Mouse (Mus musculus) erythroblast, embryonic 14.5 days (primary cell): Measurements from ENCODE around the gene Mbnl1. TPM values are rescaled to one million over a fixed set of nuclear protein-coding genes. Genes with fewer than 3 reads are reported as not detected.

ENCODE experiments used
- H3K27me3 ChIP-seq: 2 replicates; pipeline ENCODE4 v1.6.1; 2012; ENCODE audit warnings: inconsistent platforms; ENCODE audit not compliant: control insufficient read depth
- H3K36me3 ChIP-seq: 2 replicates; pipeline ENCODE4 v1.6.1; 2012; ENCODE audit warnings: mild to moderate bottlenecking, inconsistent platforms; ENCODE audit not compliant: control insufficient read depth
- H3K4me1 ChIP-seq: 2 replicates; pipeline ENCODE4 v1.6.1; 2012; ENCODE audit warnings: inconsistent platforms; ENCODE audit not compliant: control insufficient read depth
- H3K4me3 ChIP-seq: replicated peaks from 2 replicates; pipeline ENCODE3; 2012; ENCODE audit warnings: moderate library complexity, mild to moderate bottlenecking, inconsistent platforms
- H3K9me3 ChIP-seq: 2 replicates; pipeline ENCODE4 v1.6.1; 2012; ENCODE audit warnings: low read length, inconsistent platforms, mixed read lengths; ENCODE audit not compliant: control insufficient read depth
- GATA1 ChIP-seq: IDR thresholded peaks from 2 replicates; pipeline ENCODE4 v1.6.1; 2012; ENCODE audit warnings: low read length, inconsistent platforms, mixed read lengths
- TAL1 ChIP-seq: IDR thresholded peaks from 3 replicates; pipeline ENCODE4 v1.6.1; 2012; ENCODE audit warnings: low read length, inconsistent platforms, mixed read lengths
- polyA plus RNA-seq: library from polyadenylated mRNA; stranded (reverse); fragments of >175 nt; gene quantifications from 2 replicates; pipeline ENCODE4 v1.2.3, GENCODE M21; 2012

The Mbnl1 gene
- polyA plus RNA-seq, 1 experiment, result 1.6 TPM

DNA sequence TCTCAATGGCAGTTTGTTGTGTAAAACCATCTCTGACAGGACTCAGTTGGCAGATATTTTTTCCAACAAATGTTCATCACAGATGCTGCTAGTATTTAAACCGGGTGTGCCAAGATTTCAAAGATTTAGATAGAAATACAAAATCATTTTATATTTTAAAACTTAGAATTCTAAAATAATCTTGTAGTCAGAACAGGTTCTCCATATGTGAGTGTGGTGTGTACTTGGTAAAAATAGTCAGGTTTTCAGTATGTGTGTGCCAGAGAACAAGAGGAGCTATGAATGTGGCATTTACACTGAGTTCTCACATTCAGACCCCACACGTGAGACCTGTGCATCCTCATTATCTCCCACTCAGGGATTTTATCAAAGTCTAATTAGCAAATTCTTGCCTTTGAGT, 147.6 kb downstream of the Mbnl1 start:
- H3K36me3 ChIP-seq, result peaks cover 77% of the 10 kb centered on the region
- no peaks in the 10 kb centered on the region for H3K9me3 ChIP-seq
- no peak overlapping the region for H3K4me3 ChIP-seq
- peaks cover 8% of the 10 kb centered on the region for H3K4me1 ChIP-seq
- no peak for TF ChIP-seq GATA1
- TF ChIP-seq TAL1, result no peak
- no peaks in the 10 kb centered on the region for H3K27me3 ChIP-seq

DNA sequence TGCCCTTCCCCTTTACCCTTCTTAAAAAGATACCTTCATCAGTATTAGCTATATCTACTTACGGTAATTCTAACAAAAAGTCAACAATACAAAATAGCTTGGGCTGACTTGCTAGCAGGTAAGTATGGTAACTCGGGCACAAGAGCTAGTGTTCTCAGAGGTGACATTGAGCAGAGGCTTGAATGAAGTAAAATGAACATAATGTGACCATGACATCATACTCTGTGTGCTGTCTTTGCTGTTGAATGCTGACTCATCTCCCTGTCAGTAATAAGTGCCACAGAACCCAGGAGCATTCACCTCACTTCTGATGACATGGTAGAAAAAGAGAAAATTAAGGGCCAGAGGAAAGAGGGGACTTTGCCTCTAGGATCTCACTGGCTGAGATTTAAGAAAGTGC, 158.6 kb downstream of the Mbnl1 start:
- Histone ChIP-seq H3K4me3 (no peak overlapping the region), H3K36me3 (peaks cover 39% of the 10 kb centered on the region), H3K9me3 (no peaks in the 10 kb centered on the region), H3K4me1 (no peaks in the 10 kb centered on the region), H3K27me3 (no peaks in the 10 kb centered on the region)
- no peak for TF ChIP-seq GATA1

DNA sequence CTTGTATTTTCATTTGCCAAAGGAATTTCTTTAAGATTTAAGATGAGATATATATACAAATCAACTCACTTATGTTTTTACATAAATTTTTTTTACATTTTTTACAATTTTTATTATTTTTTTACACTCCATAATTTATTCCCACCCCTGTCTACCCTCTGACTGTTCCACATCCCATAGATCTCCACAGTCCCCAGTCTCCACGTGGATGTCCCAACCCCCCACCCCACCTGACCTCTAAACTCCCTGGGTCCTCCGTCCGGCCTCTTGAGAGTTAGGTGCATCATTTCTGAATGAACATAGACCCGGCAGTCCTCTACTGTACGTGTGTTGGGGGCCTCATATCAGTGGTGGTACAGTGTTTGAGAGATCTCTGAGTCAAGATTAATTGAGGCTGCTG, 159.1 kb downstream of the Mbnl1 start:
- H3K4me3 ChIP-seq, result no peak overlapping the region
- peaks cover 34% of the 10 kb centered on the region for H3K36me3 ChIP-seq
- no peaks in the 10 kb centered on the region for H3K9me3 ChIP-seq
- no peaks in the 10 kb centered on the region for H3K27me3 ChIP-seq
- H3K4me1 ChIP-seq, result no peaks in the 10 kb centered on the region
- TF ChIP-seq GATA1 (no peak), TAL1 (no peak)

DNA sequence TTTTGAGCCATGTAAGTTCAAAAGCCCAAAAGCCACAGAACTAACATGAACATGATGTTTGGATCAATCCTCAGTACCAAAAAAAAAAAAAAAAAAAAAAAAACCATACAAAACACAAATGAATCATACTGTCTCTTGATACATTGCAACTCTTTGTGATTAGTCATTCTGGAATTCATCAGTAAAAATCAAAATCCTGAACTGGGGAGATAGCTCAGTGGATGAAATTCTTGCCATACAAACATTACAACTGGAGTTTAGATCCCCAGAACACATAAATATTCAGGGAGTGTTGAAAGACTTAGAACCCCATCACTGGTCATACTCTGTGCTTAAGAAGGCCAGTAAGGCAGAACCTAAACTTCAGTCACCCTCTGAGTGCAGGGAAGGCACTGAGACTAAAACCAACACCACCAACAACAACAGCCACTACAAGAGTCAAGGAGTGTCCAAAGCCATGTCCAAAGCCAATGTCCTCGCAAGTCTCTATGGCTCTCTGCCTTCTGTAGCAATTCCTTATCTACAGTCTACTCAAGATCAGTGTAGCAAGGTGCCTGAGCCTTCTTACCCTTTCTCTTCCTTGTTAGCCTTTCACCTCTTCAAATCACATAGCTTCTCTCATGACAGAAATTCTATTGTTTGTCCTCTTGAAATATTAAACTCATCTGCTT, 160.3 kb downstream of the Mbnl1 start:
- Histone ChIP-seq H3K27me3 (no peaks in the 10 kb centered on the region), H3K4me1 (no peaks in the 10 kb centered on the region), H3K36me3 (peaks cover 24% of the 10 kb centered on the region), H3K9me3 (no peaks in the 10 kb centered on the region), H3K4me3 (no peak overlapping the region)
- TF ChIP-seq GATA1 (no peak), TAL1 (no peak)

DNA sequence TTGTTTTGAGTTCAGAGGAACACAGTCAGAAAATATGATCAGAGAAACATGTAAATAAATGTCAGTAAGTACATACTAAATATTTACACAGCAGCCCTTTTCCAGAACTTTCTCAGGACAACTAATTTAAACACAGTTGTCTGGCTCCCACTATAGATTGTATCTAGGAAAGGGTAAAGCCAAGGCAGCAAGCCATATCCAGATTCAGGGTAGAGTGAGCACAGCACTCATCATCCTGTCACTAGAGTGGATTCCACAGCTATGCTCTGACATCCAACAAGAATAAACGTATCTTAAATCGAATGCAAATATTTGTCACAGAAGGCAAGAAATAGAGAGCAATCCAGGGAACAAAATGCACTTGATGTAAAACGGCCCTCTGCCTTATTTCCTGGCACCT, 165.9 kb downstream of the Mbnl1 start:
- Histone ChIP-seq H3K9me3 (no peaks in the 10 kb centered on the region), H3K4me1 (no peaks in the 10 kb centered on the region), H3K27me3 (no peaks in the 10 kb centered on the region), H3K4me3 (no peak overlapping the region), H3K36me3 (no peaks in the 10 kb centered on the region)
- TF ChIP-seq TAL1, result no peak
- TF ChIP-seq GATA1, result no peak

DNA sequence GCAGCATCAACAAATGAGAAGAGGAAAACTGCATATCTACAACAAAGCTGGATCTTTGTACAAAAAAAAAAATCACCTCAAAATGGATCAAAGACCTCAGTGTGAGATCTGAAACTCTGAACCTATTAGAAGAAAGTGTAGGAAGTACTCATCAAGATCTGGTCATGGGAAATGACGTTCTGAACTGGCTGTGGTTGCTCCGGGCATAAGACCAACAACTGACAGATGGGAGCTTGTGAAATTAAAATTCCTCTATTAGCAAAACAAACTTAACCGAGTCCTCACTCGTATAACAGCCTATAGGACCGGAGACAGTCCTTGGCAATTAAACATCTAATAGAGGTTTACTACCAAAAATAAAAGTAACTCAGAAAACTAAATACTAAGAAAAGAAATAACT, 166.5 kb downstream of the Mbnl1 start:
- Histone ChIP-seq H3K9me3 (no peaks in the 10 kb centered on the region), H3K4me1 (no peaks in the 10 kb centered on the region), H3K4me3 (no peak overlapping the region), H3K36me3 (no peaks in the 10 kb centered on the region), H3K27me3 (no peaks in the 10 kb centered on the region)
- TF ChIP-seq TAL1, result no peak
- TF ChIP-seq GATA1, result no peak

DNA sequence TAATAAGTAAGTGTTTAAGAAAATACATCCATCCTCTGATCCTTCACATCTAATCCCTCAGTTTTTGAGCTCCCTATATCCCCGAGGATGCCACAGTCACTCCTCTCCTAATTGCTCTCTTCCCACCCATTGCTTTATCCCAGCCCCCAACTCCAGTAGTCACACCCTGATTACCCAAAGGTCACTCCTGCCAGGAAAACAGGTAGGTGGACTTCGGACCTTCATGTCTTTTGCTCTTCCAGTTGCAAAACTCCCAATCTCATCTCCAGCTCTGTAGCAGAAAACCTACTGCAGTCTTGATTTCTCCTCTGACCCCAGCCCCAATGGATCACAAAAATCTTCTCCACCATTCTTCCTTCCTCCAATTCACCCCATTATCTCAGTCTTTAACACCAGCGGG, 169.6 kb downstream of the Mbnl1 start:
- no peak overlapping the region for H3K4me3 ChIP-seq
- no peaks in the 10 kb centered on the region for H3K4me1 ChIP-seq
- H3K36me3 ChIP-seq, result no peaks in the 10 kb centered on the region
- no peaks in the 10 kb centered on the region for H3K9me3 ChIP-seq
- TF ChIP-seq TAL1 (no peak), GATA1 (no peak)
- H3K27me3 ChIP-seq, result no peaks in the 10 kb centered on the region

DNA sequence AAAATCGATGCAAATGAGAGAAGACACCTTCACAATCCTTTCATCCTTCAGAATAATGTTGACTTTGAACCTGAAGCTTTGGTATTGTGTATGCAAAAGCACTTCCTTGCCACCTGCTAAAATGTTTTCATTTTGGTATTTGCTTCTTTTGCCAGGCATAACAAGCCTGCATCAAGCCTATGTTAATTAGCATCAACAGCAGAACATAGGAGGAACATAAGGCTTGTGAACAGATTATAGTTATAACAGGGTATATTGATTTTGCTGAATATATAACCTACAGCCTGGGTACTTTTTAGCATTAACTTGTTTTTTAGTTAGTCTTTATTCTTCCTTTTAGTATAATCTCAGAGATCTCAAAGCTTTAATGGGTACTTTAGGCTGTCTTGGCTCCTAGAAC, 172.9 kb downstream of the Mbnl1 start:
- TF ChIP-seq GATA1 (no peak), TAL1 (no peak)
- Histone ChIP-seq H3K4me3 (no peak overlapping the region), H3K4me1 (no peaks in the 10 kb centered on the region), H3K36me3 (no peaks in the 10 kb centered on the region), H3K27me3 (no peaks in the 10 kb centered on the region), H3K9me3 (no peaks in the 10 kb centered on the region)

DNA sequence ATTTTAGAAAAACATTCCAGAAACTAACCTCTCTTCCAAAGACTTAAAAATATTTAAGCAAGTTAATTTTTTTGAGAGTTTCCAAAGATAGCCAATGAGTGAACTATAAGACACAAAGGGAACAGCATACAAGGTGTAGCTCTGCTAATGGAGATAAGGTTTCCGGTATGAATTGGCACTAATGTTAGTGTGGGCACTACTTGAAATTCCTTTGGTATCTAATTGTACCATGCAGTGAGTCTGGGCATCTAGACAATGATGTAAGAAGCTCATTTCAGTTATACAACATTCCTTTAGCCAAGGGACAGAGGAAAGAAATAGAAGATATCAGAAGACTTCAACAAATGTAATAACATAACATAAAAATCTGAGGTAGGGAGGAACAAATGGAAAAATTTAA, 175.7 kb downstream of the Mbnl1 start:
- Histone ChIP-seq H3K4me1 (no peaks in the 10 kb centered on the region), H3K36me3 (no peaks in the 10 kb centered on the region), H3K9me3 (no peaks in the 10 kb centered on the region), H3K4me3 (no peak overlapping the region), H3K27me3 (no peaks in the 10 kb centered on the region)
- no peak for TF ChIP-seq TAL1
- no peak for TF ChIP-seq GATA1

DNA sequence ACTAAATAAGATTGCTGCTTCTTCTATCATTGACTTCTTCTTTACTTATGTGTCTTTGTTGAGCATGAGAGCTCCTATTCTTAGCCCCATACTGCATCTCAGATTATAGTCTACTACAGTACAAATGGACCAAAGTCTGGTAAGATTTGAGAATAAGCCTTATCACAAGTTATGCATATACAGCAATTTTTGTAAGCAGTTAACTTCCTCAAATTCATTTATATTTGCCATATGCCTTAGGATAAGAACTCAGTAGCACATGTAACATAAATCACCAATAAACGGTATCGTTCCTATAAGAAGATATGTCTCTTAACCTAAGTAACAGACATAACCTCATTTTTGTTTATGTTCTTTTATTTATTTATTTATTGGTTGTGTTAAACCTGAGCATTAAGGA, 188.1 kb downstream of the Mbnl1 start:
- Histone ChIP-seq H3K4me1 (no peaks in the 10 kb centered on the region), H3K9me3 (no peaks in the 10 kb centered on the region), H3K36me3 (no peaks in the 10 kb centered on the region), H3K27me3 (no peaks in the 10 kb centered on the region), H3K4me3 (no peak overlapping the region)
- no peak for TF ChIP-seq GATA1
- no peak for TF ChIP-seq TAL1
